Mouse (Mus musculus): ENCODE results near the gene Safb2.

DNA sequence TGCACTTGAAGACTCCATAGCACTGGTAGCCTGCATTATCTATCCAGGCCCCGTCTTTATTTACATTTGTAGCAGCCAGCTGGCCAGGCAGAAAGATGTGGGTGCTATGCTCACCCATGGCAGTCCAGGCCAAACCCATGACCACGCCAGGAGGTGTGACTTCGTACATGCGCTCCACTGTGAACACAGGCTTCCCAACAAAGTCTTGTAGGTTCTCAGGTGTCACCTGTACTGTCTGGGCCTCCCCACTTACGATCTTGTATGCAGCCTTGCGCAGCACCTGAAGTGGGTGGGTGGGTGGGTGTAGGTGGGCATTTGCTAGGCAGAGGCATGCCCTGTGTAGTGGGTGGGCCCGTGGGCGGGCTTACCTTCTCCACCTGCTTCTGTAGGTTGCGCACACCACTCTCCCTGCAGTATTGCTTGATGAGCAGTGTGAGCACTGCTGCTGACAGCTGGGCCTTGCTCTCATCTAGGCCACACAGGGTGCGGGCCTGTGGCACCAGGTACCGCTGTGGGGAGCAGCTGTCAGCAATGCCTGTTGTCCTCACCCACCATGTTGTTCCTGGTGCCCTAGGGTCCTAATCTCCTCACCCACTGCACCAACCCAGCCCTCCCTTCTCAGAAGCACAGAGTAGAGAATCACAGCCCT lies 30.9 kb upstream of the Safb2 start:
- TF ChIP-seq GATA1 (IDR thresholded peaks at IDR 0.05; ENCODE audit: borderline replicate concordance, low read length) = no peak
- TF ChIP-seq FLI1 (IDR thresholded peaks at IDR 0.05; ENCODE audit: low read length) = no peak

Data from megakaryocyte, embryonic 14.5 days (primary cell).